Mouse (Mus musculus) embryonic facial prominence, embryonic 12.5 days (tissue): ENCODE measurements around the gene Anxa1. TPM values are rescaled to one million over a fixed set of nuclear protein-coding genes. Genes with fewer than 3 reads are reported as not detected.

Source experiments
- ATAC-seq: fragments of 200-750 bp; cut with Nextera tagmentation; 2 replicates; pipeline ENCODE4 v1.8.0; 2017; ENCODE audit not compliant: insufficient number of reproducible peaks, insufficient read depth, low FRiP score, low TSS enrichment
- H3K27ac ChIP-seq: fragments of 300-500 bp; sonication (generic); 2 replicates; pipeline ENCODE4 v1.5.1; 2016; ENCODE audit warnings: mild to moderate bottlenecking
- H3K27me3 ChIP-seq: fragments of 300-500 bp; sonication (generic); 2 replicates; pipeline ENCODE4 v1.6.1; 2016; ENCODE audit warnings: mild to moderate bottlenecking, moderate library complexity
- H3K36me3 ChIP-seq: fragments of 300-500 bp; sonication (generic); 2 replicates; pipeline ENCODE4 v1.6.1; 2016; ENCODE audit warnings: mild to moderate bottlenecking
- H3K4me1 ChIP-seq: fragments of 300-500 bp; sonication (generic); 2 replicates; pipeline ENCODE4 v1.6.1; 2016
- H3K4me2 ChIP-seq: fragments of 300-500 bp; sonication (generic); replicated peaks from 2 replicates; pipeline ENCODE4 v1.6.1; 2016; ENCODE audit warnings: mild to moderate bottlenecking, moderate library complexity
- H3K4me3 ChIP-seq: fragments of 300-500 bp; sonication (generic); 2 replicates; pipeline ENCODE4 v1.5.1; 2016; ENCODE audit warnings: mild to moderate bottlenecking
- H3K9ac ChIP-seq: fragments of 300-500 bp; sonication (generic); 2 replicates; pipeline ENCODE4 v1.6.1; 2016; ENCODE audit warnings: mild to moderate bottlenecking, moderate library complexity
- H3K9me3 ChIP-seq: fragments of 300-500 bp; sonication (generic); 2 replicates; pipeline ENCODE4 v1.6.1; 2016; ENCODE audit warnings: mild to moderate bottlenecking, moderate library complexity
- WGBS: fragments of 180-500 bp; shearing (Covaris S2); methylation state at CpG from one replicate; pipeline ENCODE4 v1.1.7; 2016; 5-methylcytosine and 5-hydroxymethylcytosine counted together
- polyA plus RNA-seq: library from polyadenylated mRNA; unstranded; fragments of >200 nt; fragmentation: Nextera tagmentation; extraction: Ambion mirVana; gene quantifications from 2 replicates; pipeline ENCODE4 v1.2.1, GENCODE M21; 2016

Anxa1 gene
- polyA plus RNA-seq, 1 experiment from 2014 or later: 34.6 TPM

- Histone ChIP-seq H3K9me3 (no peaks in the 10 kb centered on the region), H3K27me3 (no peaks in the 10 kb centered on the region), H3K9ac (no peak overlapping the region), H3K4me2 (no peak overlapping the region), H3K4me1 (0 out of 2 replicates have a peak, but pooled peaks cover 3% of the 10 kb centered on the region), H3K4me3 (no peak overlapping the region), H3K36me3 (no peaks in the 10 kb centered on the region), H3K27ac (peak overlapping the region; percentile 77)
- 41% methylated on average over 5 of the region's 5 CpGs for WGBS
- ATAC-seq: no peak
Measured at GRCm38 (mm10) chr19:20366571-20366970, 24.2 kb downstream of the Anxa1 start.

GRCm38 (mm10) chr19:20366010-20366409 is 24.7 kb downstream of the Anxa1 start:
- 20% methylated on average over 2 of the region's 2 CpGs for WGBS
- no peak overlapping the region for H3K4me2 ChIP-seq

GRCm38 (mm10) chr19:20365364-20365763 is 25.4 kb downstream of the Anxa1 start:
- Histone ChIP-seq H3K9me3 (no peaks in the 10 kb centered on the region), H3K4me1 (0 out of 2 replicates have a peak, but pooled peaks cover 3% of the 10 kb centered on the region), H3K27me3 (no peaks in the 10 kb centered on the region), H3K27ac (peak overlapping the region; percentile 6; the same call in 1 of the 2 replicates), H3K9ac (no peak overlapping the region), H3K4me2 (no peak overlapping the region), H3K36me3 (no peaks in the 10 kb centered on the region), H3K4me3 (no peak overlapping the region)
- WGBS: 75% methylated on average over 2 of the region's 2 CpGs
- ATAC-seq: no peak

More at GRCm38 (mm10) chr19:20366010-20366409, 24.7 kb downstream of the Anxa1 start:
- H3K9me3 ChIP-seq: no peaks in the 10 kb centered on the region
- H3K9ac ChIP-seq: no peak overlapping the region
- no peaks in the 10 kb centered on the region for H3K27me3 ChIP-seq
- no peaks in the 10 kb centered on the region for H3K36me3 ChIP-seq
- 0 out of 2 replicates have a peak, but pooled peaks cover 3% of the 10 kb centered on the region for H3K4me1 ChIP-seq
- ATAC-seq: 0 out of 2 replicates have a peak, but pooled peaks have one; percentile 41
- H3K4me3 ChIP-seq: no peak overlapping the region
- H3K27ac ChIP-seq: peak overlapping the region; percentile 77

- 0 out of 2 replicates have a peak, but pooled peaks cover 3% of the 10 kb centered on the region for H3K4me1 ChIP-seq
- H3K4me2 ChIP-seq: no peak overlapping the region
- H3K27ac ChIP-seq: no peak overlapping the region
- no peak overlapping the region for H3K4me3 ChIP-seq
- H3K9me3 ChIP-seq: no peaks in the 10 kb centered on the region
- no peaks in the 10 kb centered on the region for H3K27me3 ChIP-seq
- no peaks in the 10 kb centered on the region for H3K36me3 ChIP-seq
- no peak overlapping the region for H3K9ac ChIP-seq
- 84% methylated on average over 13 of the region's 13 CpGs for WGBS
- no peak for ATAC-seq
Measured at GRCm38 (mm10) chr19:20364931-20365330, 25.8 kb downstream of the Anxa1 start.

GRCm38 (mm10) chr19:20363221-20363620 is 27.5 kb downstream of the Anxa1 start:
- H3K27me3 ChIP-seq: no peaks in the 10 kb centered on the region
- H3K4me2 ChIP-seq: no peak overlapping the region
- H3K4me1 ChIP-seq: 0 out of 2 replicates have a peak, but pooled peaks cover 3% of the 10 kb centered on the region
- no peak overlapping the region for H3K27ac ChIP-seq
- ATAC-seq: no peak
- H3K9ac ChIP-seq: no peak overlapping the region
- H3K9me3 ChIP-seq: no peaks in the 10 kb centered on the region
- no peak overlapping the region for H3K4me3 ChIP-seq
- WGBS: 65% methylated on average over 10 of the region's 10 CpGs
- H3K36me3 ChIP-seq: no peaks in the 10 kb centered on the region

GRCm38 (mm10) chr19:20361917-20362577 is 28.7 kb downstream of the Anxa1 start:
- Histone ChIP-seq H3K9ac (no peak overlapping the region), H3K36me3 (no peaks in the 10 kb centered on the region), H3K4me3 (no peak overlapping the region), H3K4me2 (no peak overlapping the region), H3K9me3 (no peaks in the 10 kb centered on the region), H3K27ac (no peak overlapping the region), H3K27me3 (no peaks in the 10 kb centered on the region), H3K4me1 (0 out of 2 replicates have a peak, but pooled peaks cover 3% of the 10 kb centered on the region)
- 48% methylated on average over 2 of the region's 2 CpGs for WGBS
- ATAC-seq: no peak

- H3K4me1 ChIP-seq: no peaks in the 10 kb centered on the region
- H3K4me2 ChIP-seq: no peak overlapping the region
- no peak overlapping the region for H3K27ac ChIP-seq
- no peak overlapping the region for H3K4me3 ChIP-seq
- no peaks in the 10 kb centered on the region for H3K27me3 ChIP-seq
- ATAC-seq: no peak
- no peaks in the 10 kb centered on the region for H3K36me3 ChIP-seq
- no peak overlapping the region for H3K9ac ChIP-seq
- no peaks in the 10 kb centered on the region for H3K9me3 ChIP-seq
- WGBS: 86% methylated on average over 5 of the region's 5 CpGs
Measured at GRCm38 (mm10) chr19:20358679-20359078, 32.1 kb downstream of the Anxa1 start.

GRCm38 (mm10) chr19:20345317-20345917 is 45.3 kb downstream of the Anxa1 start:
- H3K27me3 ChIP-seq: no peaks in the 10 kb centered on the region
- ATAC-seq: no peak
- H3K4me2 ChIP-seq: no peak overlapping the region
- H3K4me1 ChIP-seq: no peaks in the 10 kb centered on the region
- WGBS: 13% methylated on average over 8 of the region's 8 CpGs
- H3K4me3 ChIP-seq: no peak overlapping the region
- no peak overlapping the region for H3K27ac ChIP-seq
- no peak overlapping the region for H3K9ac ChIP-seq
- no peaks in the 10 kb centered on the region for H3K9me3 ChIP-seq
- no peaks in the 10 kb centered on the region for H3K36me3 ChIP-seq

GRCm38 (mm10) chr19:20344511-20345316 is 46.0 kb downstream of the Anxa1 start:
- Histone ChIP-seq H3K27me3 (no peaks in the 10 kb centered on the region), H3K9me3 (no peaks in the 10 kb centered on the region), H3K9ac (no peak overlapping the region), H3K27ac (no peak overlapping the region), H3K4me3 (no peak overlapping the region), H3K4me2 (no peak overlapping the region), H3K36me3 (no peaks in the 10 kb centered on the region), H3K4me1 (no peaks in the 10 kb centered on the region)
- ATAC-seq: no peak
- 49% methylated on average over 11 of the region's 11 CpGs for WGBS

- Histone ChIP-seq H3K4me1 (no peaks in the 10 kb centered on the region), H3K9ac (no peak overlapping the region), H3K27ac (no peak overlapping the region), H3K27me3 (no peaks in the 10 kb centered on the region), H3K36me3 (no peaks in the 10 kb centered on the region), H3K4me3 (no peak overlapping the region), H3K4me2 (no peak overlapping the region), H3K9me3 (no peaks in the 10 kb centered on the region)
- 83% methylated on average over 10 of the region's 10 CpGs for WGBS
- no peak for ATAC-seq
Measured at GRCm38 (mm10) chr19:20344052-20344451, 46.7 kb downstream of the Anxa1 start.
